Comparison of ENCODE assay signal across 9 mouse cellular contexts in genomic region chr4:59331633-59332032, GRCm38 (mm10).
DNase-seq lines count a peak whose midpoint lies in the region; ATAC-seq lines count a peak whose summit lies in the region.
"Had no signal": no experiment of that assay in that cellular context is flagged by ENCODE, and none has a peak within 500 bp of the region (broad histone marks: within the 10 kb centered on the region; RNA-seq: fewer than 3 reads in every experiment).

No protein-coding gene starts in this region.

- peaks cover 46% of the 10 kb centered on the region for H3K36me3 ChIP-seq in liver, embryonic 13.5 days

- DNase-seq in cerebellum, postnatal 10 days, result peak; percentile 29 to 32
- DNase-seq in cerebellum, adult 9-11 months, result no peak
- DNase-seq in adrenal gland, postnatal 14 days, result peak; percentile 94
- DNase-seq in gastrocnemius, postnatal 36 days, result peak; percentile 66 to 69
- peak; percentile 62 for DNase-seq in kidney, adult 9 months
- DNase-seq in liver, embryonic 13.5 days, result peak; percentile 23
- DNase-seq in ovary, postnatal 36 days (ENCODE audit: low spot score), result peak; percentile 68
- DNase-seq in urinary bladder, postnatal 14 days (ENCODE audit: low spot score), result peak; percentile 91

- peaks cover 26% of the 10 kb centered on the region for H3K4me1 ChIP-seq in liver, embryonic 13.5 days (replicated peaks)

- H3K9me3 ChIP-seq in liver, embryonic 13.5 days (replicated peaks), result no peaks in the 10 kb centered on the region

- intact Hi-C loops in gastrocnemius, postnatal 36 days (cut with DNase I), result no loop called here

- WGBS in liver, embryonic 13.5 days (ENCODE audit: insufficient replicate concordance), result 21% methylated on average over 9 of the region's 9 CpGs

- H3K4me2 ChIP-seq in liver, embryonic 13.5 days, result no peak overlapping the region

- H3K4me3 ChIP-seq in liver, embryonic 13.5 days (replicated peaks), result no peak overlapping the region
- H3K4me3 ChIP-seq: left cerebral cortex, adult 2 months had no signal

- ATAC-seq in liver, embryonic 13.5 days (ENCODE audit: low read depth), result peak; percentile 56

- peak overlapping the region; percentile 81 for H3K27ac ChIP-seq in liver, embryonic 13.5 days
- H3K27ac ChIP-seq: left cerebral cortex, adult 2 months had no signal

- peak overlapping the region; percentile 36; the same call in 1 of the 2 replicates for H3K9ac ChIP-seq in liver, embryonic 13.5 days

- H3K27me3 ChIP-seq in liver, embryonic 13.5 days, result no peaks in the 10 kb centered on the region
